Mouse (Mus musculus) C2C12 (cell line): ENCODE measurements at regions not wholly inside any gene's neighbourhood (a gene's known extent, or its start where the extent isn't known, plus 50 kb on each side); places are given as distances from the start of the nearest gene placed in this dataset.

Source experiments
- H3K27me3 ChIP-seq: one replicate; pipeline ENCODE4 v1.6.1; 2011; ENCODE audit not compliant: control insufficient read depth, insufficient read depth, insufficient read length
- H3K36me3 ChIP-seq: one replicate; pipeline ENCODE4 v1.6.1; 2011; ENCODE audit not compliant: control insufficient read depth, insufficient read depth
- H3K4me3 ChIP-seq: one replicate; pipeline ENCODE4 v1.5.1; 2011; ENCODE audit warnings: mild to moderate bottlenecking, control low read depth; ENCODE audit not compliant: poor library complexity, insufficient read depth, severe bottlenecking
- H3K79me2 ChIP-seq: one replicate; pipeline ENCODE4 v1.6.1; 2011; ENCODE audit not compliant: control insufficient read depth, insufficient read depth
- H3K79me3 ChIP-seq: one replicate; pipeline ENCODE4 v1.6.1; 2011; ENCODE audit warnings: low read depth, control low read depth
- H3ac ChIP-seq: one replicate; pipeline ENCODE3; 2011; ENCODE audit warnings: low read depth; ENCODE audit not compliant: control insufficient read depth, insufficient read length
- CEBPB ChIP-seq: IDR thresholded peaks from one replicate; pipeline ENCODE4 v1.6.1; 2011; ENCODE audit warnings: low read depth, mild to moderate bottlenecking, control low read depth, moderate library complexity
- CTCF ChIP-seq: IDR thresholded peaks from one replicate; pipeline ENCODE4 v1.5.1; 2011; ENCODE audit not compliant: control insufficient read depth, insufficient read depth, insufficient read length
- FOSL1 ChIP-seq: IDR thresholded peaks from one replicate; pipeline ENCODE4 v1.8.0; 2011; ENCODE audit warnings: mild to moderate bottlenecking, low read length; ENCODE audit not compliant: poor library complexity, insufficient read depth, severe bottlenecking
- MAX ChIP-seq: IDR thresholded peaks from one replicate; pipeline ENCODE4 v1.6.1; 2011; ENCODE audit warnings: mild to moderate bottlenecking, control low read depth
- MYOD1 ChIP-seq: IDR thresholded peaks from one replicate; pipeline ENCODE4 v1.6.1; 2011; ENCODE audit warnings: low read depth; ENCODE audit not compliant: control insufficient read depth, insufficient read length
- MYOG ChIP-seq: IDR thresholded peaks from one replicate; pipeline ENCODE4 v1.6.1; 2011; ENCODE audit not compliant: control insufficient read depth, insufficient read length; ENCODE audit errors: extremely low read depth
- USF1 ChIP-seq: IDR thresholded peaks from one replicate; pipeline ENCODE4 v1.6.1; 2011; ENCODE audit warnings: low read depth, mild to moderate bottlenecking, control low read depth, moderate library complexity

GRCm38 (mm10) chr15:42850003-42850402 is 2715.8 kb downstream of the 9330182O14Rik start:
- no peaks in the 10 kb centered on the region for H3K79me3 ChIP-seq
- H3K4me3 ChIP-seq: no peak overlapping the region
- no peaks in the 10 kb centered on the region for H3K79me2 ChIP-seq
- H3ac ChIP-seq: no peak overlapping the region
- TF ChIP-seq MAX: no peak
- no peak for TF ChIP-seq MYOD1
- TF ChIP-seq MYOG: no peak
- no peak for TF ChIP-seq FOSL1
- no peaks in the 10 kb centered on the region for H3K27me3 ChIP-seq
- no peaks in the 10 kb centered on the region for H3K36me3 ChIP-seq

GRCm38 (mm10) chr15:42872491-42872890 is 2738.3 kb downstream of the 9330182O14Rik start:
- Histone ChIP-seq H3K36me3 (no peaks in the 10 kb centered on the region), H3K27me3 (no peaks in the 10 kb centered on the region), H3K79me2 (no peaks in the 10 kb centered on the region), H3K4me3 (no peak overlapping the region), H3ac (no peak overlapping the region), H3K79me3 (no peaks in the 10 kb centered on the region)
- no peak for TF ChIP-seq MYOG
- no peak for TF ChIP-seq CEBPB

GRCm38 (mm10) chr15:42894611-42895010 is 2760.4 kb downstream of the 9330182O14Rik start:
- Histone ChIP-seq H3K36me3 (no peaks in the 10 kb centered on the region), H3K79me3 (no peaks in the 10 kb centered on the region), H3K79me2 (no peaks in the 10 kb centered on the region), H3K4me3 (no peak overlapping the region), H3K27me3 (no peaks in the 10 kb centered on the region), H3ac (no peak overlapping the region)
- TF ChIP-seq CTCF (no peak), CEBPB (no peak), USF1 (no peak), MYOD1 (no peak), MYOG (no peak), FOSL1 (no peak), MAX (no peak)

GRCm38 (mm10) chr15:42900056-42900455 is 2765.9 kb downstream of the 9330182O14Rik start:
- no peak overlapping the region for H3ac ChIP-seq
- no peaks in the 10 kb centered on the region for H3K27me3 ChIP-seq
- no peak for TF ChIP-seq FOSL1
- no peak for TF ChIP-seq MYOG
- TF ChIP-seq MAX: no peak
- TF ChIP-seq MYOD1: no peak
- no peak for TF ChIP-seq CTCF
- no peak for TF ChIP-seq CEBPB
- TF ChIP-seq USF1: no peak
- H3K4me3 ChIP-seq: no peak overlapping the region
- no peaks in the 10 kb centered on the region for H3K79me3 ChIP-seq
- H3K79me2 ChIP-seq: no peaks in the 10 kb centered on the region
- H3K36me3 ChIP-seq: no peaks in the 10 kb centered on the region

DNA sequence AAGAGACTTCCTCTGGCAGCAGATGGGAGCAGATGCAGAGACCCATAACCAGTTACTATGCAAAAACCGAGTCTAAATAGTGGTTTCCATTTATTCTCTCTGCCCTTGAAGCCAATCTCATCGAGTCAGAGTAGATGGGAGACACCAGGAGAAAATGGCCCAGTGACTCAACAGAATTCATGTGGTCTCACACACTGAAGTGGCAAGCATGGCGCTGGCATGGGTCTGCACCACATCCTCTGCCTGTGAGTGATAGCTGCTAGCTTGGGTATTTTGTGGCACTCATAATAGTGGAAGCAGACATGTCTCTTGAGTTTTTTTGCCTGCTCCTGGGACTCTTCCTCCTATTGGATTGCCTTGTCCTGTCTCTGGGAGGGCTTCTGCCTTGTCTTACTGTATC is 2767.6 kb downstream of the 9330182O14Rik start:
- no peak for TF ChIP-seq FOSL1
- TF ChIP-seq CEBPB: no peak
- Histone ChIP-seq H3K4me3 (no peak overlapping the region), H3K79me3 (no peaks in the 10 kb centered on the region), H3ac (no peak overlapping the region), H3K27me3 (no peaks in the 10 kb centered on the region), H3K79me2 (no peaks in the 10 kb centered on the region), H3K36me3 (no peaks in the 10 kb centered on the region)

GRCm38 (mm10) chr15:42911357-42911756 is 2777.2 kb downstream of the 9330182O14Rik start:
- no peak overlapping the region for H3ac ChIP-seq
- TF ChIP-seq FOSL1: no peak
- no peak for TF ChIP-seq MAX
- no peak for TF ChIP-seq MYOD1
- no peak for TF ChIP-seq CTCF
- TF ChIP-seq MYOG: no peak
- TF ChIP-seq USF1: no peak
- TF ChIP-seq CEBPB: no peak
- H3K79me2 ChIP-seq: no peaks in the 10 kb centered on the region
- no peaks in the 10 kb centered on the region for H3K36me3 ChIP-seq
- H3K4me3 ChIP-seq: no peak overlapping the region
- H3K27me3 ChIP-seq: no peaks in the 10 kb centered on the region
- H3K79me3 ChIP-seq: no peaks in the 10 kb centered on the region

GRCm38 (mm10) chr15:42912880-42913279 is 2778.7 kb downstream of the 9330182O14Rik start:
- H3K27me3 ChIP-seq: no peaks in the 10 kb centered on the region
- TF ChIP-seq MYOD1 (no peak), FOSL1 (no peak), MYOG (no peak), MAX (no peak), CEBPB (no peak), CTCF (no peak)
- no peaks in the 10 kb centered on the region for H3K79me3 ChIP-seq

More at GRCm38 (mm10) chr15:42912880-42913279, 2778.7 kb downstream of the 9330182O14Rik start:
- no peaks in the 10 kb centered on the region for H3K79me2 ChIP-seq
- no peak overlapping the region for H3K4me3 ChIP-seq
- no peak overlapping the region for H3ac ChIP-seq
- H3K36me3 ChIP-seq: no peaks in the 10 kb centered on the region
